Mouse (Mus musculus): Measurements from ENCODE around the gene Cmbl. TPM values are rescaled to one million over a fixed set of nuclear protein-coding genes. Genes with fewer than 3 reads are reported as not detected.

The Cmbl gene
- polyA plus RNA-seq, 1 experiment from 2014 or later, result 5.9 TPM

- H3K4me3 ChIP-seq (ENCODE audit: low read length), result peak overlapping the region; percentile 67; the same call in 1 of the 2 replicates
- peaks cover 33% of the 10 kb centered on the region for H3K36me3 ChIP-seq (ENCODE audit: control insufficient read depth, insufficient read depth, low read length)
- no peaks in the 10 kb centered on the region for H3K9me3 ChIP-seq (ENCODE audit: control insufficient read depth, low read length)
- 66% methylated on average over 4 of the region's 4 CpGs for WGBS
- no peak overlapping the region for H3K27ac ChIP-seq (ENCODE audit: low read depth, low read length)
- ATAC-seq (ENCODE audit: low FRiP score, low TSS enrichment), result no peak
- no peak overlapping the region; the same call in 1 of the 2 replicates for H3K9ac ChIP-seq (ENCODE audit: low read depth, low read length)
- H3K27me3 ChIP-seq (ENCODE audit: control insufficient read depth, insufficient read depth, low read length), result no peaks in the 10 kb centered on the region
- peaks cover 17% of the 10 kb centered on the region for H3K4me1 ChIP-seq (ENCODE audit: control insufficient read depth, insufficient read depth, low read length)
- peak overlapping the region; percentile 84 for H3K4me2 ChIP-seq (replicated peaks; ENCODE audit: low read depth, low read length)
These were observed 34.6 kb downstream of the Cmbl start for GRCm38 (mm10) chr15:31599834-31600233.

GRCm38 (mm10) chr15:31601279-31601645 lies 36.1 kb downstream of the Cmbl start:
- WGBS, result under 1% methylated on average over 32 of the region's 33 CpGs
- H3K27ac ChIP-seq (ENCODE audit: low read depth, low read length), result peak overlapping the region; percentile 62
- H3K4me3 ChIP-seq (ENCODE audit: low read length), result peak overlapping the region; percentile 67
- H3K9ac ChIP-seq (ENCODE audit: low read depth, low read length), result peak overlapping the region; percentile 82
- peak overlapping the region; percentile 84 for H3K4me2 ChIP-seq (replicated peaks; ENCODE audit: low read depth, low read length)
- peaks cover 19% of the 10 kb centered on the region; the same call in 1 of the 2 replicates for H3K36me3 ChIP-seq (ENCODE audit: control insufficient read depth, insufficient read depth, low read length)
- no peaks in the 10 kb centered on the region for H3K9me3 ChIP-seq (ENCODE audit: control insufficient read depth, low read length)
- peak; percentile 71 for ATAC-seq (ENCODE audit: low FRiP score, low TSS enrichment)
- H3K4me1 ChIP-seq (ENCODE audit: control insufficient read depth, insufficient read depth, low read length), result peaks cover 17% of the 10 kb centered on the region
- H3K27me3 ChIP-seq (ENCODE audit: control insufficient read depth, insufficient read depth, low read length), result no peaks in the 10 kb centered on the region

- H3K9me3 ChIP-seq (ENCODE audit: control insufficient read depth, low read length), result no peaks in the 10 kb centered on the region
- H3K4me1 ChIP-seq (ENCODE audit: control insufficient read depth, insufficient read depth, low read length), result peaks cover 17% of the 10 kb centered on the region
- peaks cover 14% of the 10 kb centered on the region; the same call in 1 of the 2 replicates for H3K36me3 ChIP-seq (ENCODE audit: control insufficient read depth, insufficient read depth, low read length)
- H3K27me3 ChIP-seq (ENCODE audit: control insufficient read depth, insufficient read depth, low read length), result no peaks in the 10 kb centered on the region
- H3K27ac ChIP-seq (ENCODE audit: low read depth, low read length), result peak within 1 kb of the TSS; percentile 82
- WGBS, result under 1% methylated on average over 63 of the region's 63 CpGs
- peak within 1 kb of the TSS; percentile 84 for H3K4me2 ChIP-seq (replicated peaks; ENCODE audit: low read depth, low read length)
- H3K4me3 ChIP-seq (ENCODE audit: low read length), result peak within 1 kb of the TSS; percentile 67
- peak within 1 kb of the TSS; percentile 82 for H3K9ac ChIP-seq (ENCODE audit: low read depth, low read length)
- ATAC-seq (ENCODE audit: low FRiP score, low TSS enrichment), result peak; percentile 91
These were observed 36.6 kb downstream of the Cmbl start, which contains the start of the genes Cct5 and Fam173b for GRCm38 (mm10) chr15:31601646-31602374. Cct5 (minus strand) TSS chr15:31601804. Fam173b (plus strand) TSS chr15:31601852.

DNA sequence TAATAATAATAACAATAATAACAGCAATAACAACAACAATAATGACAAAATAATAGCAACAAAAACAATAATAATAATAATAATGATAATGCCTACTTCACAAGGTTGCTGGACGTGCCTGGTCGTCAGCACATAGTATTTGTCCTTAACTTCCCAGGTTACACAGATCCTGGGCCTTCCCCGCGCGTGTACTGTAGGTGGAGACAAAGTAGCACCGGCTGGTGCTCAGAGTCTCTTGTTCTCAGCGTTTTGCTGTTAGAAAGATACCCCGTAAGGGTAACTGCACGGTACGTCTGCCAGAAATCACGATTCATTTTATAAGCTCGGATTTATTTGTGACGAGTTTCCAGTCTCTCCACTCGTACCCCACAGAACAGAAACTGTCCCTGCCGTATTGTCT lies 37.2 kb downstream of the Cmbl start:
- peak overlapping the region; percentile 82; the same call in 1 of the 2 replicates for H3K27ac ChIP-seq (ENCODE audit: low read depth, low read length)
- 5% methylated on average over 15 of the region's 15 CpGs for WGBS
- no peaks in the 10 kb centered on the region for H3K9me3 ChIP-seq (ENCODE audit: control insufficient read depth, low read length)
- peak; percentile 61 for ATAC-seq (ENCODE audit: low FRiP score, low TSS enrichment)
- peak overlapping the region; percentile 47 for H3K4me2 ChIP-seq (replicated peaks; ENCODE audit: low read depth, low read length)
- no peaks in the 10 kb centered on the region for H3K27me3 ChIP-seq (ENCODE audit: control insufficient read depth, insufficient read depth, low read length)
- peak overlapping the region; percentile 67 for H3K4me3 ChIP-seq (ENCODE audit: low read length)
- H3K4me1 ChIP-seq (ENCODE audit: control insufficient read depth, insufficient read depth, low read length), result peaks cover 18% of the 10 kb centered on the region
- H3K36me3 ChIP-seq (ENCODE audit: control insufficient read depth, insufficient read depth, low read length), result peaks cover 8% of the 10 kb centered on the region; the same call in 1 of the 2 replicates
- H3K9ac ChIP-seq (ENCODE audit: low read depth, low read length), result peak overlapping the region; percentile 82

- no peak overlapping the region for H3K27ac ChIP-seq (ENCODE audit: low read depth, low read length)
- peaks cover 2% of the 10 kb centered on the region; the same call in 1 of the 2 replicates for H3K36me3 ChIP-seq (ENCODE audit: control insufficient read depth, insufficient read depth, low read length)
- H3K4me2 ChIP-seq (replicated peaks; ENCODE audit: low read depth, low read length), result peak overlapping the region; percentile 47
- ATAC-seq (ENCODE audit: low FRiP score, low TSS enrichment), result no peak
- 82% methylated on average over 13 of the region's 13 CpGs for WGBS
- no peaks in the 10 kb centered on the region for H3K9me3 ChIP-seq (ENCODE audit: control insufficient read depth, low read length)
- H3K4me1 ChIP-seq (ENCODE audit: control insufficient read depth, insufficient read depth, low read length), result peaks cover 20% of the 10 kb centered on the region
- peak overlapping the region; percentile 67; the same call in 1 of the 2 replicates for H3K4me3 ChIP-seq (ENCODE audit: low read length)
- no peaks in the 10 kb centered on the region for H3K27me3 ChIP-seq (ENCODE audit: control insufficient read depth, insufficient read depth, low read length)
- H3K9ac ChIP-seq (ENCODE audit: low read depth, low read length), result no peak overlapping the region
These were observed 37.9 kb downstream of the Cmbl start for GRCm38 (mm10) chr15:31603113-31603512.

DNA sequence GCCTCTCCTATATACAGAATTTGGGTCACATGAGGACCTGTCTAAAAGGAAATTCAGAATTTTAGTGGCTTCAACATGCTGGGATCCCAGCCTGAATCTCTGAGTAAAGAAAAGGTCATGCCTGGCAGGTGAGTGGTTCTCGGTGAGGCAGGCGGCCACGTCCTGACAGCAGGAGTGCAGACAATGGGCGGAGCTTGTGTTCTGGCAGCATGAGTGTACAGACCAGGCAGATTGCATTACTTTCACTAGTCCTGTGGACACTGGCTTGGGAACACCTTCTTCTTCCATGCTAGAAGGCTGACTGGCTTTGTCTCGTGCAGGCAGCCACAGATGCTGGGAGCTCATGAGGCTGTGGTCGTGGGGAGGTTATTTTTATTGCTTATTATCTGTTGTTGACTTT lies 41.6 kb downstream of the Cmbl start:
- WGBS, result 64% methylated on average over 6 of the region's 6 CpGs
- ATAC-seq (ENCODE audit: low FRiP score, low TSS enrichment), result no peak
- Histone ChIP-seq H3K27me3 (ENCODE audit: control insufficient read depth, insufficient read depth, low read length) (no peaks in the 10 kb centered on the region), H3K4me3 (ENCODE audit: low read length) (no peak overlapping the region), H3K4me2 (replicated peaks; ENCODE audit: low read depth, low read length) (no peak overlapping the region), H3K36me3 (ENCODE audit: control insufficient read depth, insufficient read depth, low read length) (0 out of 2 replicates have a peak, but pooled peaks cover 4% of the 10 kb centered on the region), H3K9me3 (ENCODE audit: control insufficient read depth, low read length) (no peaks in the 10 kb centered on the region), H3K9ac (ENCODE audit: low read depth, low read length) (no peak overlapping the region), H3K27ac (ENCODE audit: low read depth, low read length) (no peak overlapping the region), H3K4me1 (ENCODE audit: control insufficient read depth, insufficient read depth, low read length) (0 out of 2 replicates have a peak, but pooled peaks cover 3% of the 10 kb centered on the region)

DNA sequence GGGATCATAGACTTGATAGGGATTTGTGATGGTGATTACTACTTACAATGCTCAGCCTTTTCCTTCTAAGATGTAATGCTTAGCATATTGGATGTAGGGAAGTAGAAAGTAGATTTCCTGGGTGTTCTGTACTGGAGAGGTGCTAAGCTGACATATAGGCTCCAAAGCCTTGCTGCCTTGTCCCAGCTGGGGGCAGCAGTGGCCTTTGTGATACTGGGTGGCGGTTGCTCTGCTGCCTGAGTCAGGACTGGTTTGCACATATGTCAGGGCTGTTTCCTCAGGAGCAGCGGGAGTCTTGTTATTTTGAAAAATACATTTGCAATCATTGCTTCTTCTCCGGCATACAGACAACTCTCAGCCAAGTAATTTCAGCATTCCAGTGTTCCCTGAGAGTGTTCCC lies 45.8 kb downstream of the Cmbl start:
- Histone ChIP-seq H3K9ac (ENCODE audit: low read depth, low read length) (no peak overlapping the region), H3K4me3 (ENCODE audit: low read length) (no peak overlapping the region), H3K4me1 (ENCODE audit: control insufficient read depth, insufficient read depth, low read length) (0 out of 2 replicates have a peak, but pooled peaks cover 3% of the 10 kb centered on the region), H3K27ac (ENCODE audit: low read depth, low read length) (no peak overlapping the region), H3K9me3 (ENCODE audit: control insufficient read depth, low read length) (no peaks in the 10 kb centered on the region), H3K36me3 (ENCODE audit: control insufficient read depth, insufficient read depth, low read length) (0 out of 2 replicates have a peak, but pooled peaks cover 5% of the 10 kb centered on the region), H3K4me2 (replicated peaks; ENCODE audit: low read depth, low read length) (no peak overlapping the region), H3K27me3 (ENCODE audit: control insufficient read depth, insufficient read depth, low read length) (no peaks in the 10 kb centered on the region)
- no peak for ATAC-seq (ENCODE audit: low FRiP score, low TSS enrichment)
- WGBS, result 47% methylated on average over 3 of the region's 3 CpGs

- Histone ChIP-seq H3K27me3 (ENCODE audit: control insufficient read depth, insufficient read depth, low read length) (no peaks in the 10 kb centered on the region), H3K9ac (ENCODE audit: low read depth, low read length) (no peak overlapping the region), H3K4me2 (replicated peaks; ENCODE audit: low read depth, low read length) (no peak overlapping the region), H3K4me3 (ENCODE audit: low read length) (no peak overlapping the region), H3K4me1 (ENCODE audit: control insufficient read depth, insufficient read depth, low read length) (0 out of 2 replicates have a peak, but pooled peaks cover 3% of the 10 kb centered on the region), H3K36me3 (ENCODE audit: control insufficient read depth, insufficient read depth, low read length) (0 out of 2 replicates have a peak, but pooled peaks cover 5% of the 10 kb centered on the region), H3K9me3 (ENCODE audit: control insufficient read depth, low read length) (no peaks in the 10 kb centered on the region), H3K27ac (ENCODE audit: low read depth, low read length) (no peak overlapping the region)
- WGBS, result 85% methylated on average over 4 of the region's 4 CpGs
- ATAC-seq (ENCODE audit: low FRiP score, low TSS enrichment), result no peak
These were observed 46.8 kb downstream of the Cmbl start for GRCm38 (mm10) chr15:31611976-31612375.

GRCm38 (mm10) chr15:31613826-31614453 lies 48.8 kb downstream of the Cmbl start:
- Histone ChIP-seq H3K9ac (ENCODE audit: low read depth, low read length) (no peak overlapping the region), H3K27me3 (ENCODE audit: control insufficient read depth, insufficient read depth, low read length) (no peaks in the 10 kb centered on the region), H3K4me3 (ENCODE audit: low read length) (no peak overlapping the region), H3K4me2 (replicated peaks; ENCODE audit: low read depth, low read length) (no peak overlapping the region), H3K4me1 (ENCODE audit: control insufficient read depth, insufficient read depth, low read length) (no peaks in the 10 kb centered on the region), H3K27ac (ENCODE audit: low read depth, low read length) (no peak overlapping the region), H3K36me3 (ENCODE audit: control insufficient read depth, insufficient read depth, low read length) (peaks cover 11% of the 10 kb centered on the region), H3K9me3 (ENCODE audit: control insufficient read depth, low read length) (no peaks in the 10 kb centered on the region)
- ATAC-seq (ENCODE audit: low FRiP score, low TSS enrichment), result no peak
- WGBS, result 86% methylated on average over 6 of the region's 6 CpGs

Data from kidney, embryonic 14.5 days (tissue).